Mouse (Mus musculus): Measurements from ENCODE around the gene Sh3bgr. TPM values are rescaled to one million over a fixed set of nuclear protein-coding genes. Genes with fewer than 3 reads are reported as not detected.

Gene Sh3bgr
- polyA plus RNA-seq (2021; fragmentation: Nextera tagmentation): 0.78 and 1.1 TPM in 2 replicates
- long read RNA-seq, experiment 1: 0 reads
- long read RNA-seq, experiment 2: 0 reads

GRCm38 (mm10) chr16:96199913-96200701 lies at the start of gene Sh3bgr:
Sh3bgr (plus strand) TSS chr16:96200450.

DNA sequence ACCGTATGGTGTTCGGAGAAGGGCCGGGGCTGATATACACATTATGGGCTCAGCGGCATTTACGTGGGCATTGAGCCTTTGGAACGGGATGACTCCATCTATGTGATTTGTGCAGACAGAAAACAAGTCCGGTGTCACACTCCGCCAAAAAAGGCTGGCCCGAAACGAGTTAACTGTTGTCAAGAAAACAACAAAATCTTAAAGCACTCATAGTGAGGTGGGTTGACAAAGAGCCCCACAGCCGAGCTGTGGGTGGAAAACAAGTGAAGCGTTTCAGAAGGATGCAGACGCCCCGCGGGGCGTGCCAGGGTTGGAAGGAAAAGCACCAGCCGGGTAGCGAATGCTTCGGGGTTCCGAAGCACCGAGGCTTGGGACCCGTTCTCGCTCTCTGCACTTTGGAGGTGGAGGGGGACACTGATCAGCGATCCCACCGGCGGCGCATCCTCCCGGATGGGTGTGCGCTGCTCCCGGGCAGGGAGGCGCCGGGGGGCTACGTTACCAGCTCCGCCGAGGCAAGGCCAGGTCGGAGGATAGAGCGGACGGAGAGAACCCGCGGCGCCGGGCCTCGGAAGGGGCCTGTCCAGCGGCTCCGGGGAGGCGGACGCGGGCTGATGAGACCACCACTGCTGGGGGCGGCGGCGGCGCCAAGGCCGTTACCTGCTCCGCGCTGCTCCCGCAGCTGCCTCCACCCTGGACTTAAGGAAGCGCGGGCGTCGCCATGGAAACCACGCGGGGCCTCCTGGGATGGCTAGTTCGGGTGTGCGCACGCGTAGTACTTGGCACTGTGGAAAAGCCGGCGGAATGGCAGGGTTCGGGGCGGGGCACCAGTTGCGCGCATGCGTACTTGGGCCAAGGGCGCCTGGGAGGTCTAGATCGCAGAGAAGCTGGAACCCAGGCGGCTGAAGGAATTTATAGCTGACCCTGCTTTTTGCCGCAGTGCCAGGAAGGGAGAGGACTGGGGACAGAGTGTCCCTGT lies 8.4 kb upstream of the Sh3bgr start, which contains the start of gene Lca5l:
Lca5l (minus strand) TSS at position 741 of the 976 bp plus-strand sequence.

DNA sequence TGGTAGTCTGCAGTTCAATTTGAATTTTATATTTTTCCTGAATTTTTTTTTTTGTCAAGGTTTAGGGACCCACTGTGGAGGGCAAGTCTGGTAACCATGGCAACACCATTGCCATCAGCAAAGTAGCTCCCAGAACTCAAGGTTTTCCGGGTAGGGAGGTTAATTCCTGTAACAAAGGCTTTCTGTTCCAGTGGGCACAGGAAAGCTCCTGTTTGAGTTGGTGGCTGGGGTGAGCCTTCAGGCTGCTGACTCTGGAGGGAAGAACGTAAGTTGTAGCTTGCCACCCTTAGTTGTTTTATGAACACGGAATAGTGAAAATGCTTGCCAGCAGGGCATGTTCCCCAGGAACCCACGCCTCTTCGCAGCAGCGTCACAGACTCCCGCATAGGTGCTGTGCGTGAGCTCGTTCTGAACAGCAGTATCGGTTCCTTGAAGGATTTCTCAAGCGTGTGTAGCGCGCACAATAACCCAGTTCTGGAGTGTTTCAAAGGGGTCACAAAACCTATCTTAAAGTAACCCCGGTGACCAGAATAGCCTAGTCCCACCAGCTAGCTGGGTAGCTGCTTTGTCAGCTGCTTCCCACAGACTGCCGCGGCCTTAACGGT lies 35.2 kb downstream of the Sh3bgr start, which contains the start of gene B3galt5:
B3galt5 (plus strand) TSS at position 436 of the 605 bp plus-strand sequence.

Other genes starting within 250 kb of the Sh3bgr start
- 35.0 and 39.1 TPM in 2 replicates for gene Psmg1, start 209.5 kb upstream of the Sh3bgr start, polyA plus RNA-seq (2021; fragmentation: Nextera tagmentation)
- 67.0 and 73.0 TPM in 2 replicates for gene Brwd1, start 117.9 kb upstream of the Sh3bgr start, polyA plus RNA-seq (2021; fragmentation: Nextera tagmentation)
- gene Hmgn1, start 72.7 kb upstream of the Sh3bgr start, polyA plus RNA-seq (2021; fragmentation: Nextera tagmentation): 64.6 and 66.1 TPM in 2 replicates
- gene Wrb, start 55.0 kb upstream of the Sh3bgr start, polyA plus RNA-seq (2021; fragmentation: Nextera tagmentation): 98.6 and 129 TPM in 2 replicates
- 0.49 and 0.53 TPM in 2 replicates for gene Lca5l, start 8.2 kb upstream of the Sh3bgr start, polyA plus RNA-seq (2021; fragmentation: Nextera tagmentation)
- gene B3galt5, start 35.4 kb downstream of the Sh3bgr start, polyA plus RNA-seq (2021; fragmentation: Nextera tagmentation): 6.2 and 9.0 TPM in 2 replicates
- gene Itgb2l, start 243.2 kb downstream of the Sh3bgr start, polyA plus RNA-seq (2021; fragmentation: Nextera tagmentation): not detected in 2 replicates

Measured in left cerebral cortex, adult 6 months (tissue).